Mouse (Mus musculus) cerebellum, adult 11 months (tissue): Measurements from ENCODE around the gene Vash1.

Experiments used
- DNase-seq: peaks from one replicate; pipeline ENCODE4 v3.0.0; 2022

Vash1 gene

DNA sequence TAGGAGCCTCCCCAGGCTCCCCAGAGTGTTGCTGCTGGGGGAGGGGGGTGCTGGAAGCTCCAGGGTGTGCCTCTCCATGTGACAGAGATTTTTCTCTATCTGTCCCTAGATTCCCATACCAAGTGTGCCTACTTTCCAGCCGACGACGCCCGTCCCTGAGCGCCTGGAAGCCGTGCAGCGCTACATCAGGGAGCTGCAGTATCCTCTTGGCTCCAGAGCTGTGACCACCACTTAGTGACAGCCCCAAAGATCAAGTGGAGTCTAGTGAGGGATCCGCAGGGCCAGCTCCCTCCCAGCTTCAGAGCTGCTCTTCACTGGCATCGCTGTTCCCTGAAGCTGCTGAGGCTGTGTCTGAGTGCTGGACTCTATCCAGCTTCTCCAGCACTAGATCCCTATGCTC lies 6.8 kb downstream of the Vash1 start:
- DNase-seq = no peak

DNA sequence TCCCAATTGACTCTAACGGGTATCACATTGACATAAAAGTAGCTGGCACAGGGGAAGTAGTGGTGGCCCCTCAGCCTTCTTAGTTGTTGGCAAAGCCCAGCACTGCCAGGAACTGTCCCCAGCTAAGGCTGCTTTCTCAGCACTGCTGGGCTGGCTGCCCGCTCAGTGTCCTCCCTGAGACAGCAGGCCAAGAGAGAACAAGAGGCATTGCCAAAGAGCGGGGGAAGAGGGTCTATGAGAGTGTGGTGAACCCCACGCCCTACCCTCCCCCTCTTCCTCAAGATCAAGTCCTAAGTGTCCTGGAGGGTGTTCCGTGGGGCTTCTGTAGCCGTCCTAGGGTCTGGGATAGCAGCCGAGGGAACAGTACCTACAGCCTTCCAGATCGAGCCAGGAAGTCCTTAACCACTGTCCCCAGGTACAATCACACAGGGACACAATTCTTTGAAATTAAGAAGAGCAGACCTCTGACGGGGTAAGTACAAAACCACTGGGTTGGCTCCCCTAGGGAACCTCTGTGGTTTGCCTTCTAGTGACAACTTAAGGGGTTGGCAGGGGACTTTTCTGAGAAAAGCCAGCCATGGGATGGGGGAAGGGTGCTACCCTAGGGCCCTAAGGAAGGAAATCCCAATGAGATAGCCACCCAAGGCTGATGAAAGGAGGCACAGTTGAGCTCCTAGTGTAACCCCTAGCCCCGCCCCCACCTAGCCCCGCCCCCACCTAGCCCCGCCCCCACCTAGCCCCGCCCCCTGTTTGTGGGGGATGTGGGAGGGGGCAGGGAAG lies 8.2 kb downstream of the Vash1 start:
- no peak for DNase-seq

DNA sequence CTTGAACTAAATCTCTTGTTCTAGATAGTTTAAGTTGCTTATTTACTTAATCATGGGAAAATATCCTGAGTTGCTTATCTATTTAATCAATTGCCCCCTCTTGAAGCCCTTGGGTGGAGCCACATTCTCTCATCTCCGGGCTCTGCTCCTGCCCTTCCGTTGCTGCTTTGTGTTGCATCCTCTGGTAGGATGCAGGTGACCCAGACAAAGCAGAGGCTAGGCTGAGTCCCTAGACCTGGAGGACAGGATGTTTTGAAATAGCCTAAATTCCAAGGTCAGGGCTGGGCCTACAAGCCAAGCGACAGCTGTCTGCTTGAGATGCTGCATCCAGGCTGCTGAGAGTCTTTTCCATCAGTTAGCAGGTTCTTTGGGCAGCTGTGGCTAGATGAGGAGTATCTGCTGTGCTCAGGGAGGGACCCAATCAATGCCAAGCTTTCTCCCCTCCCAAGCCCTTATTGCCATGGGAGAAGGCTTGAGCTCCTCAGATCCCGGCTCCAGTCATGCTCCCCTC lies 9.0 kb downstream of the Vash1 start:
- no peak for DNase-seq

DNA sequence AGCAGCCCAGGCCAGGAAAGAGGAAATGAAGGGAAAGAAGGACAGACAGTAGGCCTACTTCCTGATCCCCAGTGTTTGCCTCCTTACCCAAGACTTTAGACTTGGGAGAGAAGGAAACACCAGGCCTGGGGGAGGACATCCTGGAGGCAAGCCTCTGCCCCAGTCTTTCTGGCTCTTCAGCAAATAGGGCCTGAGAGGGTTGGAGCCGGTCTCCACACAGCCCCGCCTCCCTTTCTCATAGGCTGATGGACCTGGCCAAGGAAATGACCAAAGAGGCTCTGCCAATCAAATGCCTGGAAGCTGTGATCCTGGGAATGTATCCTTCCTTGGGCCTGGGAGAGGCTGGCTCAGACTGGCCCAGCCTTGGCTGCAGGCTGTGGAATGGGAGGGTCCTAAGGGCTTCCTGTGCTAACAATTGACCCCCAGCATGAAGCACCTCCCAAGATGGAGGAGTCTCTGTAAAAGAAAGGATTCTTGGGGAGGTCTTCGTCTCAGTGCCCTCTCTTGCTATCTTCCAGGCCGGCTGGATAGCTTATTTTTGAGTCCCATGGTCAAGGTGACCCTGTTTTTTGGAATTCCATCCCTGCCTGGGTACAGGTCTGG lies 9.6 kb downstream of the Vash1 start:
- DNase-seq = no peak

DNA sequence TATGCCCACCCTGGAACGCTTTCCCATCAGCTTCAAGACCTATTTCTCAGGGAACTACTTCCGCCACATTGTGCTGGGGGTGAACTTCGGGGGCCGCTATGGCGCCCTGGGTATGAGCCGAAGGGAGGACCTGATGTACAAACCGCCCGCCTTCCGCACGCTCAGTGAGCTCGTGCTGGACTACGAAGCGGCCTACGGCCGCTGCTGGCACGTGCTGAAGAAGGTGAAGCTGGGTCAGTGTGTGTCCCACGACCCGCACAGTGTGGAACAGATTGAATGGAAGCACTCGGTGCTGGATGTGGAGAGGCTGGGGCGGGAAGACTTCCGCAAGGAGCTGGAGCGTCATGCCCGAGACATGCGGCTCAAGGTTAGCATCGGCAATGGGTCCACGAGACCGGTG lies 10.4 kb downstream of the Vash1 start:
- no peak for DNase-seq

DNA sequence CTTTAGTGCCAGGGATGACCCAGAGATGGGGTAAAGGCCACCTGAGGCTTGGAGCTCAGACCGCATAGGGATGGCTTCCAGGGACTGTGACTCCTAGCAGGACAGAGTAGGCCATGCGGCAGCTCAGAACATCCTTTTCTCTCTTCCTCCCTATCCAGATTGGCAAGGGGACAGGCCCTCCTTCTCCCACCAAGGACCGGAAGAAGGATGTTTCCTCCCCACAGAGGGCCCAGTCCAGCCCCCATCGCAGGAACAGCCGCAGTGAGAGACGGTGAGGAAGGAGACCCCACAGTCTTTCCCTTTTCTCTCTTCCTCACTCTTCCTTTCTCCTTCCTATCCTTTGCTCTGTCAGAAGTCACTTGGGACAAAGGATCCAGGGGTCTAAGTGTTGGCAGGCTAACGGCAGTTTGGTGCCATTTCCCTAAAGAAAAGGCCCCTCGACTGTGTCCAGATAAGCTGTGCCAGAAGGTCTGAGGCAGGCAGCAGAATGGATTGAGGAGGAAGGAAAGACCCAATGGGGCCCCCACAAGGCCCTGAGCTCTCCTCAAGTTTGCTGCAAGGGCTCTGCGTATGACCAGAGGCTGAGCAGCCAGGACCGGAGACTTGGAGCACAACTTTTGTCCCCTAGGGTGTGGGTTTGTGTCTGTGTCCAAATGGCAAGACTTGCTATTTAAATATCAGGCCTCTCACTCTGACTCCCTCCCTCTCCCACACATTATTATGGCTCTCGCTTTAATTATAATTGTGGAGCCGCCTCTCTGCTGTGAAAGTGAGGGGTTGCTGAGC lies 12.4 kb downstream of the Vash1 start:
- no peak for DNase-seq

DNA sequence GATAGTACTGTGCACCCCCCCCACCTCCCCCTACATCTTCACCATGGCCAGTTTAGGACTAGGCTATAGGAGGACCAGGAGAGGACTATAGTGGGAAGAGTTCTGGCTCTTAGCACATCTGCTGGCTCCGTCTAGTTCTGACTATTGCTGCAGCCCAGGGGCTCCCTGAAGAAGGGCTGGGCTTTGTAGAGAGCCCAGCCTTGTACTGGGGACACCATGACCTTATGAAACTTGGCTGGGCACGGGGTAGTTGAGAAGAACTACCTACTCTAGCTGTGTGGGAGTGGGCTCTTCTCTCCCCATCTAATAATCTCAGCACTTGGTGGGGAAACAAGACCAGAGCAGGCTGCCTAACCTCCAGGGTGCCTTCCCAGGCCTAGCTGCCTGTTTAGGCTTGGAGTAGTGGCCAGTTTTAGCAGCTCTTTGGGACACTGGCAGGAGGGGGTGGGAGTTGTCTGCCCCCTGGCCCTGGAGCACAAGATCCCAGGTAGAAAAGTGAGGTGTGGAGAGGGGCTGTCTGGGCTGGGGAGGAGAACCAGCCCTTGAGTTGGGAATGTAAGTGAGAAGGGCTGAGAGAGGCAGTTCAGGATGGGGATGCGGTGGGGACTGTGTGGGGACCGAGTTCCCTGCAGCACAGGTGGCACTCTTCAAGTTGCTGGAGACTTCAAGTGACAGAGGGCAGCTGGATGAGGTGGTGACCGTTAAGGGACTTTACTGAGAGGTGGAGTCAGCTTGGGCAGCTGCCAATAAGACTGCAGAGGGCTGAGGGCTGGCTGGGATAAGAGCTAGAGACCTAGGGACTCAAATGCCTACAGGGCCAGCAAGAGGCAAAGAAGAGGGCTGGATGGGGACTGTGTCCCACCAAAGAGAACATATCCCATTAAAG lies 14.2 kb downstream of the Vash1 start:
- no peak for DNase-seq

DNA sequence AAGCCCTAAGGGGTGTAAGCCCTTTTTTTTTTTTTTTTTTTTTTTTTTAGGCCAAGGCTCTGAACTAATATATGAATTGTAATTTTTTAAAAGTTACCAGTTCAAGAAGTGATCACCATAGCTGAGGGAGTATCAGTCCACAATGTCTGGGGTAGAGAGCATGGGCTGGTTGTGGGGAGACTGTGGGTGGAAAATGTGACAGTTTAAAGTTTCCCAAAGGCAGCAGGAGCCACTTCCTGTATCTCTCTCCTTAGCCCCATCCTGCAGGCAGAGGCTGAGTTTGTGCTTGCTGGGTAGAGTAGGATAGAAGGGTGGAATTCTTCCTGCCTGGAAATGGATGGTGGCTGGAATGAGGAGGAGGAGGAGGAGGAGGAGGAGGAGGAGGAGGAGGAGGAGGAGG lies 14.9 kb downstream of the Vash1 start:
- no peak for DNase-seq

DNA sequence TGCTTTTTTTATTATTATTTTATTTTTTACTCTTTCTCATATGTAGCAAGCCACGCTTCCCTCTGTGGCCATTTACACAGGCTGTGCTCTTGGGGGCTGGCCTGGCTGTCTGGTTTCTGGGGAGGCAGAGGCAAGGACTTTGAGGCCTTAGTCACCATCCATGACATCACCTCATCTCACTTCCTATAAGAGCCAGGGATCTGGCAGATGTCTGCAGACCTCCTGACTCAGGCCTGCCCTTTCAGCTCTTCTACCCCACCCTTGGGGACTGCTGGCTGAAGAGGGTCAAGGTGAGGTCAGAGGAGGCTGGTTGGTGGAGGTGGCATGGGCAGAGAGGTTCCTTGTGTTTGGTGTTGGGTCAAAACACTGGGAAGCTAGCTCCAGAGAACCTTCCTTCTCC lies 15.9 kb downstream of the Vash1 start:
- DNase-seq = no peak

DNA sequence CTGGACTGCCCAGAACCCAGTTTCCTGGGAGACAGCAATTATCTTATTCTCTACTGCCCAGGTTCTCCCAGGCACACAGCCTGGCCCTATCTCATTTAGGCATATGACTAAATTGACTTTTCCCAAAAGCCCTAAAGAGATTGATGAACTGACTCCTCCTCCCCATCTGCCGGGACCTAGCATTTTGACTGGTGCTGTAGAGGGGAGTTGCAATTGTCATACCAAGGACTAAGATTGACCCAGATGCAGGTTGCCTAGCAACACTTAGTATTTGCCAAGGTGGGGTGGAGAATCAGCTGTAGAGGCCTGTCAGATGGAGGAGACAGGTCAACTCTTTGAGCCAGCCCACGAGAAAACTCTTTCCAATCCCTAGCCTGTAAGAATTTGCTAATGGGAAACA lies 19.5 kb downstream of the Vash1 start:
- no peak for DNase-seq

DNA sequence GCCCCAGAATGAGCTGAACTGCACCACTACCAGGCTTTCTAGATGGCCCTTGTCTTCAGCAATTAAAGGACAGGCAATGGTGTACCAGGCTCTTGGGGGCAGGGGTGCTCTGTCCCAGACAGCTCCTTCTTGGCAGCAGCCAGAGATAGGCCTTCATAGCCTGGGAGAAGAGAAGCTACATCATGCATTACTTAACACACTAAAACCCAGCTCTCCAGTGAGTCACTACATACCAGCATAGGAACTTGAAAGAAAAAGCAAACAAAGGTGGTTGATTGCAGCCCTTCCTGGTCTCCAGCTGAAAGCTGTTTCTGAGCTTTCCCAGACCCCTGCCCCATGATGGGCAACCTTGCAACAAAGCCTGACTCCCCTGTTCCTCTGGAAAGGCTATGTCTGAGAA lies 20.0 kb downstream of the Vash1 start:
- no peak for DNase-seq

DNA sequence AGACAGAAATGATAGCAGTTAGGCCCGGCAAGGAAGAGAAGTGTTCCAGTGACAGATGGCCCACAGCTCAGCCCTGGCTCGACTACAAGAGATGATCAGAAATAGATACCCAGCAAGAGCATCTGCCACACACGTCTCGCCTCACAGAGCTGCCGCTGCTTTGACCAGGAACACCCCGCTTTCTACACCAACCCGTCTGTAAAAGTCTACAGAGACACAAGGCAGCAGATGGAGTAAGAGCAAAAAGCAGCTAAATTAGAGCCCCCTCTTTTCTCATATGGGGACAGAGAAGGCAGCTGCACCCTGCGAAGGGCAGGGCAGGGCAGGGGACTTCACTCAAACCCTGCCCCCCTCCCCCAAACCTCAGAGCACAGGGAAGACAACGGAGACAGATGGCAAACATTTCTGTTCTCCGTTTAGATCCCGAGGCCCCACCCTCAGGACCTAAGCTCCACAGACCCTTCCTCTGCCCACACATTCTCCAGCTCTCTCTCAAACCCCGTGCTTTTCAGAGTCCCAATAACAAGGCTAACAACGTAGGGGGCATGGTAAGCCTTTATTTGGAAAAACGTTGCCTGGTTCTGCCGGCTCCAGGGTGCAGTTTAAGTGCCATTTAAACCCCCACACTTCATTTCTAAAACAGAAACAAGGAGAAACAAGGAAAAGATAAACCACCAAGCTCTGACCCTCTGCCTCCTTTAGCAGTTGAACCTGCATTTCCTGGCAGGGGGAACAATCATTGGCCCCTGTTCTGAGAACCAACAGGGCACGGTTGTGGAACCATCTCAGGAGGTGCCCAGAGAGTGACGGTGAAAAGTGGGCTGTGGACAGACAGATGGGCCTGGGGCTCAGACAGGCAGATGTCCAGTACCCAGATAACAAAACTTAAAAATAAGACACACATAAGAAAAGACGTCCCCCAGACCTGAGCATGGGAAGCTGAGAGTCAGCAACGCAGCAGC lies 21.7 kb downstream of the Vash1 start:
- DNase-seq = peak; percentile 90

DNA sequence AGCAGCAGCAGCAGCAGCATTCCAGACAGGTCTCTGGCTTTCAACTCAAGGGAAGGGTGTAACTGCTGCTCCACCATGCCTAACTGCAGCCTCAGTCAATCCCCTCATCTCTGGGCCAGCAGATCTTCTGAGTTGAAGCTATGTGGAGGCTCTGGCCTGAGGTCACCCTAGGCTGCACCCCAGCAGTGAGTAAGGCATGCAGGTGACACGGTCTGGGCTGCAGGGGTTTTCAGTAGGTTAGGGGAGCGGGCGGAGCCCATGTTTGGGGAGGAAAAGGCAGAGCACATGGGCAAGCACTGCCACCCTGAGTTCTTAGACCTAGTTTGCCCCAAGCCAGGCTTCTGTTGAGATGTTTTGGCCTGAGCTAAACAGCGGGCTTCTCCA lies 22.4 kb downstream of the Vash1 start:
- no peak for DNase-seq

DNA sequence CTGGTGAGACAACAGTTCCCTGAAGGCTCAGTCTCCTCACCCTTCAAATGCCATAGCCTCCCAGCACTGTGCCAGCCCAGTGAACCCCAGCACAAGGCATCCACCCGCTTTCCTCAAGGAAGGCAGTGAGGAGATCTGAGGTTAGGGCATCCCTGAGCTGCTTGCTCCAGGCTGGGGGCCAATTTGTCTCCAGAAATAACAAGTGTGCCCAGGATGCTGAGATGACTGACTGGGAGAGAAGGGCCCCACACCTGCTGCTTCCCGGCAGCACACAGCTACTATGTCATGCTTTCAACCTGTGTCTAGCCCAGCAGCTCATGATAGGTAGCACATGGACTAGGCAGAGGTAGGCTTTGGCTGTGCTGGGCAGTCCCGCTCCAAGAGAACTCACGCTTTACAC lies 23.0 kb downstream of the Vash1 start:
- no peak for DNase-seq

DNA sequence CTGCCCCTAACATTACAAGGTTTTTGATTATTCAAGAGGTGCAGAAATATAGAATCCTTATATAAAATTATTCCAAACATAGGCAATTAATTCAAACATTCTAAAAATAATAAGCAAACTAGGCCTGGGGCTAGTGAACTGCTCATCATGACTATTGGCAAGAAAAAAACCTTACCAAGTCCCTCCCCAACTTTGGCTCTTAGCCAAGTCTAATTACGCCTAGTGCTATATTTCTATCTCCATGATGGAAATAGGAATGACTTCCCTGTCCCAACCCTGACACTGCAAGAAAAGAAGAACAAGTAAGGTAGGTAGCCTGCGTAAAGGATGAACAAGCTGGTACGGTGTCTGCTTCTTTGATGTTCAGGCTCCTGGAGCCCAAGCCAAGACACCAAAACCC lies 24.2 kb downstream of the Vash1 start:
- DNase-seq = no peak

DNA sequence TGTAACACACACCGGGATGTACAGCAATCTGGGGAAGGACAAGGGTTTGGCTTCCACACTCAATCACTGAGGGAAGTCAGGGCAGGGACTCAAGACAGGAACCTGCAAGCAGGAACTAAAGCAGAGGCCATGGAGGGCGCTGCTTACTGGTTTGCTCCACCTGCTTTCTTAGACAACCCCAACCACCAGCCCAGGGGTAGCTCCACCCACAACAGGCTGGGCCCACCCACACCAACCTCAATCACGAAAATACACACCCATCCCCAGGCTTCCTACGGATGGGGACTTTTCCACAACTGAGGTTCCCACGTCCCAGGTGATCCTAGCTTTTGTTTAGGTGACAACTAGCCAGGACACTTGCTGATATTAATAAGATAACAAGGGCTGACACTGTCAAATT lies 27.3 kb downstream of the Vash1 start:
- no peak for DNase-seq

DNA sequence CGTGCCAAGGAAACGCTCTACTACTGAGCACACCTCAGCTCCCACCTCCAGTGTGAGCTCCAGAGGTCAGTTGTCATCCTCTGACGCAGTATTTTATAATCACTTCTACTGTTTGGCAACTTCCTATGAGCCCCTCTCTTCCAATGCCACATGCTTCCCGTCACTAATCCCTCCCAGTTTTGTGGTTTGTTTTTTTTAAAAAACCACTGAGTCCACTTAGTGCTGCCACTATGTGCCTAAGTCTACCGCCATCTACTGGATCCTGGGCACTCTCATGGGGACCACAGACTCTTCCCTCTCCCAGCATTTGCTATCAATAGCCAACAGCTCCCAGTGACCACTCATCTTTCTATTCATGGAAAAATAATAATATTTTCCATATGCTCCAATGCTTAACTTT lies 35.5 kb downstream of the Vash1 start:
- no peak for DNase-seq

DNA sequence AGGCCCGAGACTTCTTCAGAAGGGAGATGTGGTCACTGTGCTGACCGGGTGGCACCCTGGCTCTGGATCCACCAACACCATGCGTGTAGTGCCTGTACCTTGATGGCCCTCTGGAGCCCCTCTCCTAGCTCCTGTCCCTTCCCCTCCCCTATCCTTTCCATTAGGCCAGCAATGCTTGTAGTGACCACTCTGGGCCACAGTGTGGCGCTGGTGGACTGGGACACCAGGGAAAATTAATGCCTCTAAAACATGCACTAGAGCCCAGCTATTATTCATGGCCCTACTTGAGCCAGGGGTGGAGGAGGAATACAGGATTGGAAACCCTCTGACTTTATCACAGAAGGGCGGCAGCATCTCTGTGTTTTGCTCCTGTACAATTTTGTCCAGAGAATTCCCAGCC lies 36.9 kb downstream of the Vash1 start:
- DNase-seq = peak; percentile 78

DNA sequence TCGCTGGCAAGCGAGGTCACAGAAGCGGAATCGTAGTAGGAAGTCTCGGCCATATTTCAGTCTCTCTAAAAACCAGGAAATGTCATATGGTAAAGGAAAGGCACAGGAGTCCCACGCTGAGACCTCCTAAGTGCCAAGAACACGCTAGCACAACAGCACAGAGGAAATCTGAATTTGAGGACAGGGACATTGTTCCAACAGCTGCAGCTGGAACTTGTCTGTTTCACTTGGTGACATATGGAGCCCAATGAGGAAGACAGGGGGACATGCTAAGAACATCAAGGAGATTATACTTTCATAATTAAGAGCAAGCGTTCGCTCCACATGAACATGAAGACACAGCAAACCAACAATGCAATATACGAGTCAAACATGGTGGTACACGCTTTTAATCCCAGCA lies 38.5 kb downstream of the Vash1 start:
- DNase-seq = no peak

DNA sequence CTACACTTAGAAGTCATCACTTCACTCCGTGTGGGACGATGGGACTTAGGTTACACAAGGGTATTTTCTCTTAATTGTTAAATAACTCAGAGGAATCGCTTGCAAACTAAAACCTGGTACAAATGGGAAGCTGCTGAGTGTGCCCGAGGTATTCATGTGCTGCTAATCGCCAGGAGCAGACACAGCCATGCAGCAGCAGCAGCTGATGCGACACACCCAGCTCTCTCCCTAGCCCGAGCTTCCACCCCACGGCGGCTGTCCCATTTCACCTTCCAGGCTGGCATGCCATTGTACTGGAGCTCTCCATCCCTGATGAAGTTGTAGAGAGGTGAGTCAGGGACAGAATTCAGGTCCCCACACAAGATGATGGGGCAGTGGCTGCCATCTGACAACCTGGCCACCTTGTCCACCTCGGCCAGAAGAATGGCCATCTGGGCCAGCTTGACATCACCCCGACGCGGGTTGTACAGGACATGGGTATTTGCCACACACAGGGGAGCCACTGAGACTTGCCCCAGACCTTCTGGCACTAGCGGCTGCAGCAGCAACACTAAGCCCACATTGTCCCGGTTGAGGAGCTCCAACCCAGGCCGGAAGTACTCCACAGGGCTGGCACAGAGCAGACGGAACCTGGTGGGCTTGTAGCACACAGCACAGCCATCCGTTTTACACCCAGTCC lies 41.6 kb downstream of the Vash1 start:
- peak; percentile 65 for DNase-seq

DNA sequence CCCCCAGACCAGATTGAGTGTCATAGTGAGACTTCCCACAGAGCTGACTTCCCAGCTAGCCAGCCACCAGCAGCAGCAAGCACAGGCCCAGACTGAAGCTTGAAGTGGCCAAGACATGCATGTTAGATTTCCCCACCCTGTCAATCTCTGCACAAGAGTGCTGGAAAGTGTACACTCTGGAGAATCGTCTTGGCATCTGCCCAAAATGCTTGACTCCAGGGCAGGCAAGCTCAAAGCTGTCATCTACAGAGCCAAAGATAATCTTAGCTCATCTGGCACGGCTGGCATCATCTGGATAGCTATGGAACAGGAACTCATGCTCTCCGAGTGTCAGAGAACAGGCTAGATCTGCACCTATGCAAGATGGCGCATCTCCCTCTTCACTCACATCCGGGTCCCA lies 43.0 kb downstream of the Vash1 start:
- DNase-seq = no peak
